Comparison of ENCODE assay signal across 23 mouse cellular contexts in genomic region chr13:101314040-101314439, GRCm38 (mm10).
"Had no signal": no experiment of that assay in that cellular context is flagged by ENCODE, and none has a peak within 500 bp of the region (broad histone marks: within the 10 kb centered on the region; RNA-seq: fewer than 3 reads in every experiment).

No protein-coding gene starts in this region.

- H3K27me3 ChIP-seq: heart, embryonic 12.5 days; hindbrain, embryonic 12.5 days; intestine, embryonic 15.5 days; limb, embryonic 12.5 days had no signal

- H3K4me2 ChIP-seq: heart, embryonic 12.5 days; hindbrain, embryonic 12.5 days; hindbrain, embryonic 14.5 days; intestine, embryonic 15.5 days; limb, embryonic 12.5 days; liver, embryonic 11.5 days had no signal

- ATAC-seq: forebrain, embryonic 16.5 days; hindbrain, embryonic 16.5 days; inflammation-experienced regulatory T-cells, adult 6 months; intestine, embryonic 15.5 days; intestine, postnatal 0 days had no signal

- DNase-seq: gastrocnemius, adult 2 months; gastrocnemius, postnatal 10 days; gastrocnemius, postnatal 25 days; heart, adult 18-20 months; heart, postnatal 10 days; heart, postnatal 4 days; lung, adult 2 months had no signal

- H3K9ac ChIP-seq: heart, embryonic 12.5 days; hindbrain, embryonic 12.5 days; hindbrain, embryonic 14.5 days; intestine, embryonic 15.5 days; limb, embryonic 12.5 days; liver, embryonic 14.5 days had no signal

- H3K9me3 ChIP-seq: heart, embryonic 10.5 days; heart, embryonic 12.5 days; hindbrain, embryonic 10.5 days; hindbrain, embryonic 12.5 days; intestine, embryonic 15.5 days; limb, embryonic 10.5 days; limb, embryonic 12.5 days had no signal

- H3K27ac ChIP-seq: gastrocnemius, adult 2 months; heart, embryonic 10.5 days; hindbrain, embryonic 10.5 days; hindbrain, embryonic 12.5 days; hindbrain, embryonic 14.5 days; intestine, embryonic 15.5 days; layer of hippocampus, adult 2 months; left cerebral cortex, adult 2 months; limb, embryonic 10.5 days; limb, embryonic 12.5 days; liver, embryonic 14.5 days had no signal

- H3K4me1 ChIP-seq: hindbrain, embryonic 10.5 days; hindbrain, embryonic 12.5 days; intestine, embryonic 15.5 days had no signal

- H3K4me3 ChIP-seq: gastrocnemius, adult 2 months; heart, embryonic 10.5 days; heart, embryonic 12.5 days; hindbrain, embryonic 10.5 days; hindbrain, embryonic 12.5 days; intestine, embryonic 15.5 days; layer of hippocampus, adult 2 months; left cerebral cortex, adult 2 months; limb, embryonic 10.5 days; limb, embryonic 12.5 days had no signal

- H3K36me3 ChIP-seq: heart, embryonic 10.5 days; heart, embryonic 12.5 days; hindbrain, embryonic 10.5 days; hindbrain, embryonic 12.5 days; intestine, embryonic 15.5 days; limb, embryonic 10.5 days; limb, embryonic 12.5 days had no signal
